Mouse (Mus musculus) intestine, embryonic 14.5 days (tissue): ENCODE measurements around the gene Srsf9. TPM values are rescaled to one million over a fixed set of nuclear protein-coding genes. Genes with fewer than 3 reads are reported as not detected.

Experiments
- ATAC-seq: fragments of 200-750 bp; cut with Nextera tagmentation; replicated peaks from 2 replicates; pipeline ENCODE4 v1.8.0; 2017; ENCODE audit warnings: low read depth, moderate number of reproducible peaks, moderate TSS enrichment, moderate library complexity; ENCODE audit not compliant: low FRiP score, low TSS enrichment
- DNase-seq: peaks from one replicate; pipeline ENCODE4 v3.0.0-alpha.2; 2018; ENCODE audit warnings: low spot score
- H3K27ac ChIP-seq: fragments of 300-500 bp; sonication (generic); 2 replicates; pipeline ENCODE4 v1.5.1; 2014; ENCODE audit warnings: low read depth, mild to moderate bottlenecking, control low read depth
- H3K27me3 ChIP-seq: fragments of 300-500 bp; sonication (generic); replicated peaks from 2 replicates; pipeline ENCODE4 v1.6.1; 2014; ENCODE audit warnings: low read length, control low read depth; ENCODE audit not compliant: control insufficient read depth, insufficient read depth
- H3K36me3 ChIP-seq: fragments of 300-500 bp; sonication (generic); 2 replicates; pipeline ENCODE4 v1.6.1; 2014; ENCODE audit warnings: low read length, control low read depth; ENCODE audit not compliant: control insufficient read depth, insufficient read depth
- H3K4me1 ChIP-seq: fragments of 300-500 bp; sonication (generic); replicated peaks from 2 replicates; pipeline ENCODE4 v1.6.1; 2014; ENCODE audit warnings: low read length, control low read depth, mixed read lengths; ENCODE audit not compliant: control insufficient read depth, insufficient read depth
- H3K4me2 ChIP-seq: fragments of 300-500 bp; sonication (generic); 2 replicates; pipeline ENCODE4 v1.6.1; 2014; ENCODE audit warnings: low read length
- H3K4me3 ChIP-seq: fragments of 300-500 bp; sonication (generic); 2 replicates; pipeline ENCODE4 v1.5.1; 2014; ENCODE audit warnings: low read depth, low read length, control low read depth, mixed read lengths
- H3K9ac ChIP-seq: fragments of 300-500 bp; sonication (generic); 2 replicates; pipeline ENCODE4 v1.6.1; 2014; ENCODE audit warnings: mild to moderate bottlenecking, low read length
- H3K9me3 ChIP-seq: fragments of 300-500 bp; sonication (generic); 2 replicates; pipeline ENCODE4 v1.6.1; 2016; ENCODE audit warnings: low read length, control low read depth; ENCODE audit not compliant: control insufficient read depth
- WGBS: fragments of 180-500 bp; shearing (Covaris S2); extraction: QIAGEN DNeasy Blood & Tissue Kit; methylation state at CpG from one replicate; pipeline ENCODE4 v1.1.7; 2014; 5-methylcytosine and 5-hydroxymethylcytosine counted together
- polyA plus RNA-seq: library from polyadenylated mRNA; unstranded; fragments of >200 nt; fragmentation: Nextera tagmentation; extraction: Ambion mirVana; gene quantifications from 2 replicates; pipeline ENCODE4 v1.2.1, GENCODE M21; 2014

Srsf9 gene
- polyA plus RNA-seq, 1 experiment from 2014 or later: 231 TPM

- no peak overlapping the region for H3K9ac ChIP-seq
- no peak overlapping the region for H3K4me3 ChIP-seq
- 83% methylated on average over 8 of the region's 8 CpGs for WGBS
- no peak for DNase-seq
- H3K36me3 ChIP-seq: no peaks in the 10 kb centered on the region
- no peaks in the 10 kb centered on the region for H3K27me3 ChIP-seq
- no peaks in the 10 kb centered on the region for H3K9me3 ChIP-seq
- H3K27ac ChIP-seq: no peak overlapping the region
- no peaks in the 10 kb centered on the region; the same call in 1 of the 2 replicates for H3K4me1 ChIP-seq
- no peak overlapping the region for H3K4me2 ChIP-seq
- no peak for ATAC-seq
These were observed 32.5 kb downstream of the Srsf9 start for GRCm38 (mm10) chr5:115359438-115359837.

GRCm38 (mm10) chr5:115359851-115360372 lies 32.9 kb downstream of the Srsf9 start:
- DNase-seq (no peak), ATAC-seq (peak; percentile 47)
- no peak overlapping the region for H3K9ac ChIP-seq
- no peak overlapping the region for H3K4me3 ChIP-seq
- H3K27ac ChIP-seq: no peak overlapping the region
- no peaks in the 10 kb centered on the region for H3K9me3 ChIP-seq
- no peak overlapping the region for H3K4me2 ChIP-seq
- WGBS: 48% methylated on average over 5 of the region's 5 CpGs
- H3K36me3 ChIP-seq: no peaks in the 10 kb centered on the region
- no peaks in the 10 kb centered on the region; the same call in 1 of the 2 replicates for H3K4me1 ChIP-seq
- no peaks in the 10 kb centered on the region for H3K27me3 ChIP-seq

DNA sequence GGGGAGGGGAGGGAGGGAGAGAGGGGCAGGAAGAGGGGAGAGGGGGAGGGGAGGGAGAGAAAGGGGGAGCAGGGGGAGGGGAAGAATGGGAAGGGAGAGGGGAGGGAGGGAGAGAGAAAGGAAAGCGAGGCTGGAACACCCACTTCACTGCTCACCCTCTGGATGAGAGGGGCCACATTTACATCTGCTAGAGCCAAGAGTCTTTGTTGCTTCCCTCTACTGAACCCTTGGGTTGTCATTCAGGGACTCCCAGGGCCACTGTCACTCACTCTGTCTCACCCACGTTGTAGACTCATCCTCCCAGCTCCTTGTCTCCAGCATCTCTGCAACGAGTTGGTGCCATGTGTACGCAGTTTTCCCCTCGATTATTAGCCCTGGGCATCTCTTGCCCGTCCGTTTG lies 35.2 kb downstream of the Srsf9 start:
- Histone ChIP-seq H3K27me3 (no peaks in the 10 kb centered on the region), H3K4me1 (no peaks in the 10 kb centered on the region; the same call in 1 of the 2 replicates), H3K27ac (no peak overlapping the region), H3K4me2 (no peak overlapping the region), H3K9ac (no peak overlapping the region), H3K9me3 (no peaks in the 10 kb centered on the region), H3K36me3 (no peaks in the 10 kb centered on the region), H3K4me3 (no peak overlapping the region)
- ATAC-seq (no peak), DNase-seq (no peak)
- 39% methylated on average over 7 of the region's 7 CpGs for WGBS

- no peaks in the 10 kb centered on the region; the same call in 1 of the 2 replicates for H3K4me1 ChIP-seq
- 25% methylated on average over 18 of the region's 19 CpGs for WGBS
- no peak overlapping the region for H3K27ac ChIP-seq
- H3K4me3 ChIP-seq: no peak overlapping the region
- DNase-seq: no peak
- no peaks in the 10 kb centered on the region for H3K27me3 ChIP-seq
- no peaks in the 10 kb centered on the region for H3K9me3 ChIP-seq
- H3K9ac ChIP-seq: no peak overlapping the region
- H3K4me2 ChIP-seq: no peak overlapping the region
- no peak for ATAC-seq
- no peaks in the 10 kb centered on the region for H3K36me3 ChIP-seq
These were observed 36.1 kb downstream of the Srsf9 start for GRCm38 (mm10) chr5:115362819-115363714.

GRCm38 (mm10) chr5:115364782-115365181 lies 37.8 kb downstream of the Srsf9 start:
- H3K9ac ChIP-seq: no peak overlapping the region
- no peak overlapping the region for H3K27ac ChIP-seq
- no peaks in the 10 kb centered on the region for H3K9me3 ChIP-seq
- WGBS: 76% methylated on average over 4 of the region's 4 CpGs
- no peaks in the 10 kb centered on the region for H3K27me3 ChIP-seq
- DNase-seq (no peak), ATAC-seq (no peak)
- no peaks in the 10 kb centered on the region for H3K36me3 ChIP-seq
- no peak overlapping the region for H3K4me2 ChIP-seq
- H3K4me1 ChIP-seq: no peaks in the 10 kb centered on the region; the same call in 1 of the 2 replicates
- H3K4me3 ChIP-seq: no peak overlapping the region

GRCm38 (mm10) chr5:115371736-115372135 lies 44.8 kb downstream of the Srsf9 start:
- DNase-seq: no peak
- Histone ChIP-seq H3K36me3 (no peaks in the 10 kb centered on the region), H3K27me3 (no peaks in the 10 kb centered on the region), H3K4me3 (no peak overlapping the region), H3K4me2 (no peak overlapping the region), H3K9me3 (no peaks in the 10 kb centered on the region), H3K4me1 (no peaks in the 10 kb centered on the region), H3K9ac (no peak overlapping the region), H3K27ac (no peak overlapping the region)
- 21% methylated on average over 9 of the region's 9 CpGs for WGBS
- ATAC-seq: no peak

GRCm38 (mm10) chr5:115373441-115374203 lies 46.6 kb downstream of the Srsf9 start:
- Histone ChIP-seq H3K4me2 (peak overlapping the region; percentile 45), H3K9me3 (no peaks in the 10 kb centered on the region), H3K9ac (peak overlapping the region; percentile 29; the same call in 1 of the 2 replicates), H3K27me3 (no peaks in the 10 kb centered on the region), H3K4me3 (peak overlapping the region; percentile 12; the same call in 1 of the 2 replicates), H3K36me3 (no peaks in the 10 kb centered on the region), H3K27ac (no peak overlapping the region), H3K4me1 (no peaks in the 10 kb centered on the region)
- DNase-seq: no peak
- no peak for ATAC-seq
- WGBS: 25% methylated on average over 26 of the region's 26 CpGs

GRCm38 (mm10) chr5:115374204-115374820 lies 47.3 kb downstream of the Srsf9 start:
- Histone ChIP-seq H3K4me3 (peak overlapping the region; percentile 12; the same call in 1 of the 2 replicates), H3K9ac (peak overlapping the region; percentile 29; the same call in 1 of the 2 replicates), H3K27me3 (no peaks in the 10 kb centered on the region), H3K36me3 (no peaks in the 10 kb centered on the region), H3K4me1 (no peaks in the 10 kb centered on the region), H3K9me3 (no peaks in the 10 kb centered on the region), H3K4me2 (peak overlapping the region; percentile 45), H3K27ac (no peak overlapping the region)
- DNase-seq (no peak), ATAC-seq (no peak)
- 25% methylated on average over 11 of the region's 11 CpGs for WGBS
